In the genomic region with DNA sequence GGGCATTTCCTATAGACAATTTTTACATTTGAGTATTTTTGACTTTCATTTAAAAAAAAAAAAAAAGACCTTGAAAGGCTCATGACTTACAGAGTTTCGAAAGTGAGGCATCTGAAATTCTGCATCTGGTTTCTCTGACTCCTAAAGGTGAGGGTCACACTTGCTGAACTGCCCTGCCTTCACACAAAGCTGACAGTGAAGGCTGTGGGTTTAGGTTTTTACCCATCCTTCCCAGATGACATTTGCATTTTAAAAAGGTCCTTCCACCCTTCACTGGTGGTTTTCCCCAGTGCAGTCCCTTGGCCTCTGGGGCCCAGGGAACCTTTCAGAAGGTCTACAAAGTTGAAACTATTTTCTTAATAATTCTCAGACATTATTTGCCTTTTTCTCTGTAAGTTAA, we compare ENCODE assay signal across 22 mouse cellular contexts.
DNase-seq lines count a peak whose midpoint lies in the region; ATAC-seq and TF ChIP-seq lines count a peak whose summit lies in the region.
"Had no signal": no experiment of that assay in that cellular context is flagged by ENCODE, and none has a peak within 500 bp of the region (broad histone marks: within the 10 kb centered on the region; RNA-seq: fewer than 3 reads in every experiment).

No protein-coding gene starts in this region.

- no peak for TF ChIP-seq CTCF in midbrain, postnatal 0 days (IDR thresholded peaks at IDR 0.05)
- no peak for TF ChIP-seq CTCF in CH12.LX (conservative IDR thresholded peaks at IDR 0.05 in 1 of 2, IDR thresholded peaks at IDR 0.05 in 1 of 2; ENCODE audit: low read depth in 2 of 2, low read length in 2 of 2)

- no peaks in the 10 kb centered on the region for H3K9me3 ChIP-seq in midbrain, embryonic 11.5 days (ENCODE audit: control insufficient read depth, low read length)
- no peaks in the 10 kb centered on the region for H3K9me3 ChIP-seq in midbrain, postnatal 0 days (ENCODE audit: low read length)
- peaks cover 3% of the 10 kb centered on the region for H3K9me3 ChIP-seq in CH12.LX (replicated peaks; ENCODE audit: low read length)
- H3K9me3 ChIP-seq: embryonic facial prominence, embryonic 13.5 days; embryonic facial prominence, embryonic 15.5 days; forebrain, embryonic 13.5 days; forebrain, embryonic 15.5 days had no signal

- H3K4me1 ChIP-seq in midbrain, embryonic 11.5 days (ENCODE audit: control insufficient read depth, insufficient read depth, low read length), result no peaks in the 10 kb centered on the region
- H3K4me1 ChIP-seq in midbrain, postnatal 0 days (ENCODE audit: insufficient read depth, low read length), result no peaks in the 10 kb centered on the region
- H3K4me1 ChIP-seq in CH12.LX (ENCODE audit: control insufficient read depth in 1 of 2, insufficient read depth in 2 of 2), result peaks cover 0 to 40% of the 10 kb centered on the region in 2 experiments; a peak in 2 of 4 replicates
- H3K4me1 ChIP-seq: embryonic facial prominence, embryonic 13.5 days; embryonic facial prominence, embryonic 15.5 days; forebrain, embryonic 13.5 days; forebrain, embryonic 15.5 days had no signal

- no peak overlapping the region for H3K9ac ChIP-seq in midbrain, embryonic 11.5 days (ENCODE audit: low read length)
- H3K9ac ChIP-seq in midbrain, postnatal 0 days (replicated peaks; ENCODE audit: low read length, poor library complexity, severe bottlenecking), result no peak overlapping the region
- H3K9ac ChIP-seq in CH12.LX (ENCODE audit: insufficient read depth, low read depth), result no peak overlapping the region
- H3K9ac ChIP-seq: embryonic facial prominence, embryonic 13.5 days; embryonic facial prominence, embryonic 15.5 days; forebrain, embryonic 13.5 days; forebrain, embryonic 15.5 days; forebrain, postnatal 0 days had no signal

- peak; percentile 95 for TF ChIP-seq EP300 in CH12.LX (IDR thresholded peaks at IDR 0.05; ENCODE audit: low read length)

- H3K27ac ChIP-seq in midbrain, embryonic 11.5 days (ENCODE audit: low read depth, low read length), result no peak overlapping the region
- no peak overlapping the region for H3K27ac ChIP-seq in midbrain, postnatal 0 days (ENCODE audit: low read depth, low read length)
- peak overlapping the region; percentile 63; the same call in 1 of the 2 replicates for H3K27ac ChIP-seq in CH12.LX (ENCODE audit: insufficient read depth, low read depth)
- H3K27ac ChIP-seq: embryonic facial prominence, embryonic 13.5 days; embryonic facial prominence, embryonic 15.5 days; forebrain, embryonic 13.5 days; forebrain, embryonic 15.5 days had no signal

- TF ChIP-seq RAD21 in CH12.LX (IDR thresholded peaks at IDR 0.05; ENCODE audit: low read depth, low read length), result peak; percentile 8

- peak; percentile 56 for DNase-seq in midbrain, embryonic 11.5 days (ENCODE audit: low spot score, missing footprints)
- DNase-seq in midbrain, postnatal 0 days (ENCODE audit: low spot score), result no peak
- DNase-seq in CH12.LX (ENCODE audit: extremely low read depth), result peak; percentile 88
- DNase-seq in lung, postnatal 36 days, result no peak
- no peak for DNase-seq in retina, postnatal 1 day
- DNase-seq: adrenal gland, postnatal 10 days; adrenal gland, postnatal 25 days; B cell, adult 2 months; cerebellum, adult 11 months; cerebellum, adult 18-20 months; cerebellum, adult 8-10 months; cerebellum, adult 9-11 months; cerebellum, postnatal 14 days; cerebellum, postnatal 36 days; embryo, embryonic 11 days; forebrain, postnatal 0 days had no signal

- H3K4me2 ChIP-seq in midbrain, embryonic 11.5 days, result no peak overlapping the region
- H3K4me2 ChIP-seq in midbrain, postnatal 0 days (ENCODE audit: low read depth, low read length, poor library complexity, severe bottlenecking), result no peak overlapping the region
- H3K4me2 ChIP-seq in CH12.LX (ENCODE audit: insufficient read depth, low read depth, poor library complexity, severe bottlenecking), result peak overlapping the region; percentile 71
- H3K4me2 ChIP-seq: embryonic facial prominence, embryonic 13.5 days; embryonic facial prominence, embryonic 15.5 days; forebrain, embryonic 13.5 days; forebrain, embryonic 15.5 days had no signal

- TF ChIP-seq POLR2A in CH12.LX (IDR thresholded peaks at IDR 0.05; ENCODE audit: low read depth, low read length), result peak; percentile 49; the same call in 1 of the 2 replicates

- in situ Hi-C loops in CH12.LX (cut with MboI; ENCODE audit: low pct_ligation_motif_present, low pct_unique_long_range_greater_than_20kb, low sequenced_read_pairs), result no loop called here

- no peak for ATAC-seq in midbrain, embryonic 11.5 days (ENCODE audit: low FRiP score)
- no peak for ATAC-seq in midbrain, postnatal 0 days (ENCODE audit: low FRiP score)
- ATAC-seq: CD4-positive, CD25-positive, alpha-beta regulatory T cell, adult 4 months; forebrain, embryonic 13.5 days; forebrain, embryonic 15.5 days; forebrain, postnatal 0 days had no signal

- H3K27me3 ChIP-seq in midbrain, embryonic 11.5 days (ENCODE audit: control insufficient read depth, insufficient read depth, low read length), result no peaks in the 10 kb centered on the region
- H3K27me3 ChIP-seq in midbrain, postnatal 0 days (ENCODE audit: insufficient read depth, low read length), result no peaks in the 10 kb centered on the region
- H3K27me3 ChIP-seq in CH12.LX (replicated peaks), result no peaks in the 10 kb centered on the region
- H3K27me3 ChIP-seq: embryonic facial prominence, embryonic 13.5 days; embryonic facial prominence, embryonic 15.5 days; forebrain, embryonic 13.5 days; forebrain, embryonic 15.5 days had no signal

- H3K36me3 ChIP-seq in midbrain, embryonic 11.5 days (ENCODE audit: control insufficient read depth, insufficient read depth, low read length), result no peaks in the 10 kb centered on the region
- no peaks in the 10 kb centered on the region for H3K36me3 ChIP-seq in midbrain, postnatal 0 days (ENCODE audit: insufficient read depth, low read length)
- H3K36me3 ChIP-seq in CH12.LX (replicated peaks in 1 of 2; ENCODE audit: control insufficient read depth in 1 of 2, insufficient read depth in 1 of 2, low read length in 1 of 2), result no peaks in the 10 kb centered on the region
- H3K36me3 ChIP-seq: embryonic facial prominence, embryonic 13.5 days; embryonic facial prominence, embryonic 15.5 days; forebrain, embryonic 15.5 days had no signal

- dilution Hi-C loops in CH12.LX (cut with MboI; ENCODE audit: extremely low pct_ligation_motif_present, extremely low pct_unique_long_range_greater_than_20kb, low sequenced_read_pairs), result no loop called here

- no peaks in the 10 kb centered on the region for H3K79me2 ChIP-seq in CH12.LX (replicated peaks; ENCODE audit: control insufficient read depth, extremely low read depth, insufficient read depth, poor library complexity, severe bottlenecking)

- 83% methylated on average over 1 of the region's 1 CpGs for WGBS in midbrain, embryonic 11.5 days
- 74% methylated on average over 1 of the region's 1 CpGs for WGBS in midbrain, postnatal 0 days

- H3K4me3 ChIP-seq in midbrain, embryonic 11.5 days (ENCODE audit: low read depth, low read length), result no peak overlapping the region
- H3K4me3 ChIP-seq in midbrain, postnatal 0 days (ENCODE audit: low read depth, low read length), result no peak overlapping the region
- H3K4me3 ChIP-seq in CH12.LX (replicated peaks in 1 of 3; ENCODE audit: low read depth in 2 of 3, low read length in 2 of 3, poor library complexity in 1 of 3), result peak overlapping the region in 1 of 3 experiments; percentile 20
- H3K4me3 ChIP-seq: embryonic facial prominence, embryonic 13.5 days; embryonic facial prominence, embryonic 15.5 days; erythroblast, embryonic 14.5 days; forebrain, embryonic 13.5 days; forebrain, embryonic 15.5 days had no signal

TF ChIP-seq in CH12.LX, 34 proteins besides CTCF, POLR2A, EP300 and RAD21 (continues in another document):
- TF ChIP-seq JUND (conservative IDR thresholded peaks at IDR 0.05; ENCODE audit: low read depth, low read length) (peak; percentile 41; the same call in 1 of the 2 replicates), JUN (IDR thresholded peaks at IDR 0.05; ENCODE audit: insufficient read depth, low read depth, low read length) (peak; percentile 67), POLR2AphosphoS2 (IDR thresholded peaks at IDR 0.05; ENCODE audit: low read depth, low read length) (no peak), KAT2A (IDR thresholded peaks at IDR 0.05; ENCODE audit: insufficient replicate concordance, low read length) (0 out of 2 replicates have a peak, but pooled peaks have one; percentile 60), USF2 (conservative IDR thresholded peaks at IDR 0.05; ENCODE audit: low read depth, low read length) (no peak), RCOR1 (conservative IDR thresholded peaks at IDR 0.05; ENCODE audit: low read depth, low read length) (peak; percentile 82; the same call in 1 of the 2 replicates), ETS1 (conservative IDR thresholded peaks at IDR 0.05; ENCODE audit: low read depth, low read length) (peak; percentile 84), BHLHE40 (IDR thresholded peaks at IDR 0.05; ENCODE audit: low read depth, low read length) (peak; percentile 92), TCF12 (IDR thresholded peaks at IDR 0.05; ENCODE audit: low read depth, low read length) (peak; percentile 87), HCFC1 (IDR thresholded peaks at IDR 0.05; ENCODE audit: low read depth, low read length) (peak; percentile 39; the same call in 1 of the 2 replicates), CHD2 (IDR thresholded peaks at IDR 0.05; ENCODE audit: low read length) (0 out of 2 replicates have a peak, but pooled peaks have one; percentile 80), SIN3A (IDR thresholded peaks at IDR 0.05; ENCODE audit: low read length) (peak; percentile 66; the same call in 1 of the 2 replicates), E2F4 (IDR thresholded peaks at IDR 0.05; ENCODE audit: insufficient replicate concordance, low read depth, low read length) (no peak), ZMIZ1 (IDR thresholded peaks at IDR 0.05; ENCODE audit: low read depth, low read length) (0 out of 2 replicates have a peak, but pooled peaks have one; percentile 42), MYC (IDR thresholded peaks at IDR 0.05; ENCODE audit: low read depth, low read length) (peak; percentile 71; the same call in 1 of the 2 replicates), ZNF384 (IDR thresholded peaks at IDR 0.05; ENCODE audit: low read depth, low read length) (peak; percentile 96), IRF4 (IDR thresholded peaks at IDR 0.05; ENCODE audit: low read depth, low read length) (peak; percentile 88; the same call in 1 of the 2 replicates), MAX (IDR thresholded peaks at IDR 0.05; ENCODE audit: low read length) (peak; percentile 57; the same call in 1 of the 2 replicates), TBP (conservative IDR thresholded peaks at IDR 0.05; ENCODE audit: low read depth, low read length) (peak; percentile 71; the same call in 1 of the 2 replicates), UBTF (IDR thresholded peaks at IDR 0.05; ENCODE audit: low read depth, low read length) (no peak; the same call in 1 of the 2 replicates), MEF2A (IDR thresholded peaks at IDR 0.05; ENCODE audit: borderline replicate concordance, low read depth, low read length) (peak; percentile 92), NELFE (IDR thresholded peaks at IDR 0.05; ENCODE audit: low read depth, low read length) (0 out of 2 replicates have a peak, but pooled peaks have one; percentile 33), NRF1 (IDR thresholded peaks at IDR 0.05; ENCODE audit: low read depth, low read length) (no peak)

Comparison
In these comparisons a context has a peak if more than half of its experiments do, and no peak if none do; other contexts are left out.
1. DNase-seq: peak in midbrain, embryonic 11.5 days (single experiment) and CH12.LX (single experiment); none in midbrain, postnatal 0 days (single experiment), lung, postnatal 36 days (single experiment) and retina, postnatal 1 day (single experiment).